Mouse (Mus musculus) adrenal gland, postnatal 10 days (tissue): ENCODE measurements around the gene Fam213a. TPM values are rescaled to one million over a fixed set of nuclear protein-coding genes. Genes with fewer than 3 reads are reported as not detected.

Source experiments
- DNase-seq: peaks from one replicate; pipeline ENCODE4 v3.0.0; 2021; ENCODE audit warnings: mixed read lengths
- total RNA-seq, 2 experiments: library from RNA; stranded (reverse); gene quantifications; 2 replicates each; pipeline ENCODE4 v1.2.3; 2021

The Fam213a gene
- total RNA-seq, 2 experiments from 2014 or later: 230 to 232 TPM

GRCm38 (mm10) chr14:41005716-41006115 lies 7.9 kb downstream of the Fam213a start:
- no peak for DNase-seq

GRCm38 (mm10) chr14:41004201-41005141 lies 9.1 kb downstream of the Fam213a start:
- peak; percentile 87 for DNase-seq

GRCm38 (mm10) chr14:41001576-41001975 lies 12.0 kb downstream of the Fam213a start:
- DNase-seq: no peak

- no peak for DNase-seq
These were observed 12.8 kb downstream of the Fam213a start for GRCm38 (mm10) chr14:41000801-41001200.

- no peak for DNase-seq
These were observed 13.5 kb downstream of the Fam213a start for GRCm38 (mm10) chr14:40999904-41000645.

GRCm38 (mm10) chr14:40996171-40996570 lies 17.4 kb downstream of the Fam213a start:
- no peak for DNase-seq

GRCm38 (mm10) chr14:40992464-40992863 lies 21.1 kb downstream of the Fam213a start:
- DNase-seq: no peak

GRCm38 (mm10) chr14:40988780-40989179 lies 24.8 kb downstream of the Fam213a start:
- DNase-seq: no peak

- no peak for DNase-seq
These were observed 26.4 kb downstream of the Fam213a start for GRCm38 (mm10) chr14:40987184-40987583.

- DNase-seq: no peak
These were observed 28.0 kb downstream of the Fam213a start for GRCm38 (mm10) chr14:40985635-40986034.

- no peak for DNase-seq
These were observed 33.9 kb downstream of the Fam213a start for GRCm38 (mm10) chr14:40979723-40980122.

- DNase-seq: peak; percentile 75
These were observed 34.6 kb downstream of the Fam213a start for GRCm38 (mm10) chr14:40979002-40979401.

GRCm38 (mm10) chr14:40975127-40975721 lies 38.4 kb downstream of the Fam213a start:
- peak; percentile 78 for DNase-seq

- DNase-seq: no peak
These were observed 45.5 kb downstream of the Fam213a start for GRCm38 (mm10) chr14:40968051-40968450.

- no peak for DNase-seq
These were observed 46.0 kb downstream of the Fam213a start for GRCm38 (mm10) chr14:40967598-40967900.

- peak; percentile 99 for DNase-seq
These were observed 46.6 kb downstream of the Fam213a start for GRCm38 (mm10) chr14:40966862-40967597.

GRCm38 (mm10) chr14:40966392-40966861 lies 47.2 kb downstream of the Fam213a start, which contains the start of gene Tspan14:
Gene Tspan14 (minus strand): TSS chr14:40966807.
- no peak for DNase-seq

GRCm38 (mm10) chr14:40965507-40966356 lies 47.9 kb downstream of the Fam213a start:
- peak; percentile 72 for DNase-seq

- no peak for DNase-seq
These were observed 48.7 kb downstream of the Fam213a start for GRCm38 (mm10) chr14:40964881-40965280.

GRCm38 (mm10) chr14:40964214-40964610 lies 49.4 kb downstream of the Fam213a start:
- DNase-seq: no peak
